Mouse (Mus musculus): ENCODE results near the gene Ccn2. TPM values are rescaled to one million over a fixed set of nuclear protein-coding genes. Genes with fewer than 3 reads are reported as not detected.

Ccn2 gene
- polyA plus RNA-seq, 1 experiment from 2014 or later, result 3.9 TPM

DNA sequence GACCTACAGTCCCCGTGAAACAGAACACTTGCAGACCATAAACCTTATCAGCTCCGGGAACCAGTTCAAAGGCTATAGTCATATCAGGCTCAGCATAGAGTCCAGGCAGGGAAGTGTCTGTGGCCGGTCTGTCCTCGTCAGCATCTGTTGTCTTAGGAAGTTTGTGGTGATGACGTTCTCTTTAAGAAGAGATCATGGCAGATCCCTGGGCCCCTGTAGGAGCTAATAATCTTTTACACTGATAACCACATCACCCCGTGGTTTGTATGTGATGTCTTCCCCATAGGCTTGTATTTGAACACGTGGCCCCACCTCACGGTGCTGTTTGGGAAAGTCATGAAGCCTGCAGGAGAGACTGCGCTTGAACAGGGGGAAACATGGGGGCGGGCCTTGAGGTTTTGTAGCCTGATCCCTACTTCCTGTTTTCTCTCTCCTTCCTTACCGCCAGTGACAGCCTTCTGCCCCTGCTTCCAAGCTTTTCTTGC lies 40.1 kb downstream of the Ccn2 start:
- Histone ChIP-seq H3K4me1 (no peaks in the 10 kb centered on the region; the same call in none of the 2 replicates), H3K9me3 (no peaks in the 10 kb centered on the region), H3K4me3 (no peak overlapping the region), H3K9ac (no peak overlapping the region), H3K27me3 (replicated peaks) (no peaks in the 10 kb centered on the region), H3K36me3 (no peaks in the 10 kb centered on the region), H3K4me2 (replicated peaks) (no peak overlapping the region), H3K27ac (no peak overlapping the region)
- WGBS, result 81% methylated on average over 11 of the region's 11 CpGs
- no peak for ATAC-seq (ENCODE audit: low FRiP score, low read depth)

DNA sequence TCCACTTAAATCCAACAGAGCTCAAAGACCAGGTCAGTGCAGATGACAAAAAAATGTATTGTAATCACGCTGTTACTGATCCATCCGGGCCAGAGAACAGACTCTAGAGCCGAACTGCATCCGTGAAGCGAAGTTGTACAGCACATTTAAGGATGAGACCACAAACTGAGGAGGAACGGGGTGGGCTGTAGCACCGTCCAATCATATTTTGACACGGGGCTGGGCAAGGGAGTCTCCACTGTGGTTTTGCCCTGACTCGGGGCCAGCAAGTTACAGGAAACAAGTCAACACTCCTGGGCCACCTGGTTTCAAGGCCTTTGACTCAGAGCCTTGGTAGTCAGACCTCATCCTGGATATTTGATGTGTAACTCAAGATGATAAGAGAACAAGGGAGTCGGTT lies 40.6 kb downstream of the Ccn2 start:
- no peak for ATAC-seq (ENCODE audit: low FRiP score, low read depth)
- no peaks in the 10 kb centered on the region for H3K27me3 ChIP-seq (replicated peaks)
- H3K27ac ChIP-seq, result no peak overlapping the region
- no peak overlapping the region for H3K9ac ChIP-seq
- H3K9me3 ChIP-seq, result no peaks in the 10 kb centered on the region
- no peak overlapping the region for H3K4me2 ChIP-seq (replicated peaks)
- 93% methylated on average over 10 of the region's 10 CpGs for WGBS
- H3K4me3 ChIP-seq, result no peak overlapping the region
- H3K4me1 ChIP-seq, result no peaks in the 10 kb centered on the region; the same call in none of the 2 replicates
- no peaks in the 10 kb centered on the region for H3K36me3 ChIP-seq

DNA sequence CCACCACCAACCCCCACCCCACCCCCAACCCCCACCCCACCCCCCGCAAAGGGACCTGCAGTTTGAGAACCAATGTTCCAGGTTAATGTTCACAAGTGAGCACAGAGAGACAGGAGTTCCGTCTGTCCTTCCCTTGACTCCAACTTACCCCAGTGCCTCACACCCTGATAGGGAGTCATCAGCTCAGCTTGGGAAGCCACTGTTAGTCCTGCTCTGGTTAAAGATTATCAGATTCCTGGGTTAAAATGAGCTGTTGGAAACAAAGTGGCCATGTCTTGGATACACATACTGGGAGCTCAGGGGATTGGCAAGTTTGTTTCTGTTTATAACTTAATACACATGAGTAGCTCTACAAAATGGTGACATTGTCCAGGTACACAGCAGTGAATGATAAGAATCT lies 41.7 kb downstream of the Ccn2 start:
- H3K36me3 ChIP-seq, result no peaks in the 10 kb centered on the region
- no peak overlapping the region for H3K4me2 ChIP-seq (replicated peaks)
- no peaks in the 10 kb centered on the region for H3K9me3 ChIP-seq
- H3K9ac ChIP-seq, result no peak overlapping the region
- WGBS, result 92% methylated on average over 2 of the region's 2 CpGs
- no peak overlapping the region for H3K4me3 ChIP-seq
- no peaks in the 10 kb centered on the region; the same call in none of the 2 replicates for H3K4me1 ChIP-seq
- no peaks in the 10 kb centered on the region for H3K27me3 ChIP-seq (replicated peaks)
- no peak for ATAC-seq (ENCODE audit: low FRiP score, low read depth)
- no peak overlapping the region for H3K27ac ChIP-seq

DNA sequence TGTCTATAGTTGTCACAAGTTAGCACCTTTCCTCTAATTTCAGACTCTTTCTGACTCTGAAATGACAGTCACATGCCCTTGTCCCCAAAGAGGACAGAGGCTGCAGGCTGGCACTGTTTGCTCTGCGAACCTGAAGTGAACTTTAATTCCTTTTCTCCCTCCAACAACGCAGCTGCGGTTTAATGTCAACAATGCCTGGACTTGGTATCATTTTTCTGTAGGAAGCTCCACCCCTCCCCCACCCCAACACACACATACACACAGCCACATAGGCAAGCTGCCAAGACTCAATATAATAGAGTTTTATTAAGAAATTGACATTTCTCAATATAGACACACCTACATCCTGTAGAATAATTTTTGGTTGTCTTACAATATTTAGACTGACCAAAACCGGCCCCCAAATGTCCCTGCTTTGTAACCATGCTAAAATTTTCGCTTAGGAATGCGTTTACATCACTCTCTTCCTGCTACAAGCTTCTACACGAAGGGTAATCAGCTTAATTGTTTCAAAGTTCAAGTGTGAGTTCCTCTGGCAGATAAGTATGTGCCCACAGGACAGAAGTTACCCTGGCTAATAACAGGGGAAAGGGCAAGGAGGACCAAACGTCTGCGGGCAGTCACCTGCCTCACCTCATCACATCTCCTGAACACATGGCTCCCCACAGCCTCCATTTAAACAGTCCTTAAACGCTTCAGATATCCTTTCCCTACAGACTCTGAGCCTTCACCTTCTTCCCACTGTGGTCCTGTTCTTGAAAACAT lies 43.2 kb downstream of the Ccn2 start:
- H3K4me1 ChIP-seq, result no peaks in the 10 kb centered on the region; the same call in none of the 2 replicates
- no peak overlapping the region for H3K27ac ChIP-seq
- no peak overlapping the region for H3K9ac ChIP-seq
- 68% methylated on average over 10 of the region's 10 CpGs for WGBS
- no peaks in the 10 kb centered on the region for H3K27me3 ChIP-seq (replicated peaks)
- H3K4me3 ChIP-seq, result no peak overlapping the region
- H3K36me3 ChIP-seq, result no peaks in the 10 kb centered on the region
- no peak overlapping the region for H3K4me2 ChIP-seq (replicated peaks)
- no peak for ATAC-seq (ENCODE audit: low FRiP score, low read depth)
- H3K9me3 ChIP-seq, result no peaks in the 10 kb centered on the region

DNA sequence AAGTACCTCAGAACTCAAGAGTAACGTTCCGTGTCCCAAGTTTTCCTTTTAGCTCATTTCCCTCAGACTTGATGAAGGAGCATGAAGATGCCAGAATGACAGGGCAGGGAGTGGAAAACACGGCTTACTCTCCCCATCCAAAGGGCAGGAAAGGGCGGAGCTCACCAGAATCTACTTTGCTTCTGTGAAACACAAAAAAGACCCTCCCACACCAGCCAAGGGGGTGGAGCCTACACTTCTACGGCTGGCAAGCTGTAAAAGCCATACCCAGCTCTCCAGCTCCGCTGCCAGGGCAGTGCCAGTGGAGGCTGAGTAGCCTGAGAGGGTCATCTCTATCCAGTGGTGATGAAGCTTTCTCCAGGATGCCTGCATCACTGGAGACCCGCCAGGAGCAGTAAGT lies 44.4 kb downstream of the Ccn2 start:
- no peak for ATAC-seq (ENCODE audit: low FRiP score, low read depth)
- Histone ChIP-seq H3K4me2 (replicated peaks) (no peak overlapping the region), H3K4me3 (no peak overlapping the region), H3K36me3 (no peaks in the 10 kb centered on the region), H3K27me3 (replicated peaks) (no peaks in the 10 kb centered on the region), H3K9ac (no peak overlapping the region), H3K27ac (no peak overlapping the region), H3K4me1 (no peaks in the 10 kb centered on the region; the same call in none of the 2 replicates), H3K9me3 (no peaks in the 10 kb centered on the region)
- WGBS, result 63% methylated on average over 7 of the region's 7 CpGs

DNA sequence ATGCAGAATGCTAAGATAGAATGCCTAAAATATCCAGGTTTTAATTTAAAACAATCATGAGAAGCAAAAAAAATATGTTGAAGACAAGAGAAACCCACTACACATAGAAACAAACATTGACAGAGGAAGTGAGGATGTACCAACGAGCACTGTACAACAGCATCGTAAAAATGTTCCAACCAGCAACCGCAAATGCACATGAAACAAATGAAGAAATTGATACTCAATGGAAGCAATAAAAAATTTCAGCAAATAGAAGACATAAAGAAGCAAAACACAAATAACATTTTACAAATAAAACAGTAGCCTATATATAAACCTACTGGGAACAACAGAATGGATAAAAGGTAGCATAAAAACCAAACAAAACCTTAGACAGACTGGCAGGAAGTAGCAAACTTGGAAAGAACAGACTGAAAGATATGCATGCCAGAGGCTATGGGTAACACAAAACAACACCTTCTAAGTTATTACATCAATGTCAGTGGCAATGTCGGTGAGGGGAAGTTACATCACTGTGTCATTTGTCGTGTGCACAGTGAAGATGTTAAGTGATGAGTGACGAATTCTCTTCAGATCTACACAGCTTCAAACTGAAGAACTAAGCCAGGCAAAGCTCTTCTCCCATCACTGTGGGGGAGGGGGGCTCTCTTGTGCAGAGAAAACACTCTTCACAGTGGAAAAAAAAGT lies 45.1 kb downstream of the Ccn2 start:
- H3K27me3 ChIP-seq (replicated peaks), result no peaks in the 10 kb centered on the region
- H3K4me2 ChIP-seq (replicated peaks), result no peak overlapping the region
- no peak overlapping the region for H3K9ac ChIP-seq
- no peak overlapping the region for H3K27ac ChIP-seq
- ATAC-seq (ENCODE audit: low FRiP score, low read depth), result no peak
- no peak overlapping the region for H3K4me3 ChIP-seq
- H3K36me3 ChIP-seq, result no peaks in the 10 kb centered on the region
- 83% methylated on average over 6 of the region's 6 CpGs for WGBS
- H3K4me1 ChIP-seq, result no peaks in the 10 kb centered on the region; the same call in none of the 2 replicates
- no peaks in the 10 kb centered on the region for H3K9me3 ChIP-seq

DNA sequence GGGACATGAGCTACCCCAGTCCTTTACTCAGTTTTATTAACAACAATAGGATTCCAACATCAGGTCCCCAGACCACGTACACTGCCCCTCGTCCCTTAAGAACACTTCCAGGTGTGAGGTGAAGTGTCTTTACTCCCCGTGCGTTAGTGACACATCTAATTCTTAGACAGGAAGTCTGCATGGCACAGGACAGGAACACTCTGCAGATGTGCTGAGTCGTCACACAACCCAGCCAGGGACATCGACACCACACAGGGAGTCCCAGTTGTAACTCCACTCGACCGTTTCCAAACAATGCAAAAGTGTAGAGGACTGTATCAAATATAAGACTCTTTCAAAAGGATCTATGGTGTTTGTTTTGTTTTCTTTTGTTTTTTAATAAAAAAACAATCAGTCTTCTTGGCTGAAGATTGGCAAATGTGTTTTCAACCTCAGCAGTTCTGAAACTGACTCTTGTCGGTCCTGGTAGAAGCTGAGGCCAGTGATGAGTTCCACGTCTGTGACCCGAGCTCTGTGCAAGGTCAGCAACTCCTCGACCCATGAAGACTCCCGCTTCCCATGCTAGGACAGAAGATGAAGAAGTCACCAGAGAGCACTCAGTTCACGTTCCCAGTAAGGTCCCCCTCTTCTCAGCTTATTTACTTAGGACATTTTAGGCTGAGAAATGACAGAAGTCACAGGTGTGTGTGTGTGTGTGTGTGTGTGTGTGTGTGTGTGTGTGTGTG lies 46.3 kb downstream of the Ccn2 start:
- Histone ChIP-seq H3K4me1 (no peaks in the 10 kb centered on the region; the same call in none of the 2 replicates), H3K27ac (no peak overlapping the region), H3K36me3 (no peaks in the 10 kb centered on the region), H3K4me3 (no peak overlapping the region), H3K9ac (no peak overlapping the region), H3K4me2 (replicated peaks) (no peak overlapping the region), H3K9me3 (no peaks in the 10 kb centered on the region), H3K27me3 (replicated peaks) (no peaks in the 10 kb centered on the region)
- 69% methylated on average over 14 of the region's 14 CpGs for WGBS
- no peak for ATAC-seq (ENCODE audit: low FRiP score, low read depth)

DNA sequence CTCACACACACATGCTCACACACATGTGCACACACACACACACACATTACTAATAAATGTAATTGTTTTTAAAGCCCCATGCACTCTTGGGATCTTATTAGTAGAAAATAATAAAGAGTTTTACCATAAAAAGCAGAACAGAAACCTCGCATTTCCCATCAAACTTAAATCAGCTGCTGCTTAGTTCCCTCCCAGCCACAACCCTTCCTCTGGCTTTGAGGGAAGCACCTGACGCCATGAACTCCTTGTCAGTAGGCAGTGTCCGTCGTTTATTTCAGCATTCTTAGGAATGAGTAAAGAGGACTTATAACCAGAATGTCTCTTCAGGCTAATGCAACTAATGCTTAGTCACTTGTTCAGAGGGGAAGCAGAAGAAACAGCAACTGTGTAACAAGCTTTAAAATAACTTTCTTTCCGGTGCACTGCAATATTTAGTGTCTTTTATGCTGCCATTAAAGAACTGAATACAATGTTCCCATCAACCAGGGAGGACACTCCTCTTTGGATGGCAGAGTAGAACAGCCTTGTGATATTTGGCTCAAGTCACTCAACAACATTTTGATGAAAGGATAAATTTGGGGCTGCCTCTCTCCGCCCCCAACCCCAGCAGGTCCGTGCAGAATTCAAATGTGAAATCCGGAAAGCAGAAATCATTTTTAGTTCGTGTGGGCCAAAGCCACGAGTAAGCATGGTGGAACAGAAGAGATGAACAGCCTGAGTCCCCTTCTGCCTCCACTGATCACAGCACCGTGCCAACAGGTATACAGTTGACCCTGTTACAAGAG lies 47.7 kb downstream of the Ccn2 start:
- H3K9me3 ChIP-seq, result no peaks in the 10 kb centered on the region
- H3K27me3 ChIP-seq (replicated peaks), result no peaks in the 10 kb centered on the region
- no peak overlapping the region for H3K9ac ChIP-seq
- no peak for ATAC-seq (ENCODE audit: low FRiP score, low read depth)
- H3K36me3 ChIP-seq, result no peaks in the 10 kb centered on the region
- H3K4me2 ChIP-seq (replicated peaks), result no peak overlapping the region
- no peaks in the 10 kb centered on the region; the same call in none of the 2 replicates for H3K4me1 ChIP-seq
- WGBS, result 88% methylated on average over 11 of the region's 11 CpGs
- no peak overlapping the region for H3K27ac ChIP-seq
- no peak overlapping the region for H3K4me3 ChIP-seq

DNA sequence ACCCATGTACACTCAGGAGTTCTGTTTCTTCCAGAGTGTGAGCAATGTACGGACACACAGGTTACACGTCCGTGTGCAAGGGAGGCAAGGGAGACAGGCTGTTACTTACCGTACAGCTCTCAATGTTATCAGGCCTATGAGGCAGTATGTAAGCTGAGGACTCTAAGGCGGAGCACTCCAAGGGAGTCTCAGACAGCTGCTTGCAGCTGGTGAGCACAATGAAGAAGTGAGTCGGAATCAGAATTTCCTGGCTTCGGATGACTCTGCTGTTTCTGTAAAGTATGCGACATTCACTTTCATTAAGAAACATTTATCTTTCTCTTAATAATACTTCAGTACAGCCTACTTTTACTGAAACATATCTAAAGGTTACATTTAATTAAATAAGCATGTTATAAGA lies 49.9 kb downstream of the Ccn2 start:
- 93% methylated on average over 8 of the region's 8 CpGs for WGBS
- Histone ChIP-seq H3K9ac (no peak overlapping the region), H3K4me3 (no peak overlapping the region), H3K9me3 (no peaks in the 10 kb centered on the region), H3K36me3 (no peaks in the 10 kb centered on the region), H3K27ac (no peak overlapping the region), H3K27me3 (replicated peaks) (no peaks in the 10 kb centered on the region), H3K4me1 (no peaks in the 10 kb centered on the region), H3K4me2 (replicated peaks) (no peak overlapping the region)
- no peak for ATAC-seq (ENCODE audit: low FRiP score, low read depth)

Measured in neural tube, embryonic 12.5 days (tissue).